Mouse (Mus musculus): ENCODE results near the gene Papln. TPM values are rescaled to one million over a fixed set of nuclear protein-coding genes. Genes with fewer than 3 reads are reported as not detected.

Papln gene
- total and polyA plus RNA-seq, 3 experiments, result 0.04 to 0.07 TPM; not detected in 1

- TF ChIP-seq POLR2AphosphoS2 (IDR thresholded peaks at IDR 0.05; ENCODE audit: low read length) (no peak), USF1 (IDR thresholded peaks at IDR 0.05; ENCODE audit: low read depth, low read length) (no peak), MAX (IDR thresholded peaks at IDR 0.05; ENCODE audit: low read length) (no peak)
These were observed 7.2 kb downstream of the Papln start (continued) for GRCm38 (mm10) chr12:83770418-83771256.

- Histone ChIP-seq H3K79me2 (ENCODE audit: control insufficient read depth, insufficient read depth, low read length, poor library complexity) (no peaks in the 10 kb centered on the region), H3K9ac (ENCODE audit: control insufficient read depth, low read depth, low read length, poor library complexity, severe bottlenecking) (no peak overlapping the region), H3K9me3 (replicated peaks; ENCODE audit: insufficient read depth, low read length) (no peaks in the 10 kb centered on the region), H3K27ac (ENCODE audit: control insufficient read depth, low read depth, low read length) (no peak overlapping the region), H3K27me3 (ENCODE audit: control insufficient read depth in 1 of 2, insufficient read depth in 2 of 2, low read length in 2 of 2) (peaks cover 0 to 4% of the 10 kb centered on the region in 2 experiments; a peak in 3 of 4 replicates), H3K4me3 (ENCODE audit: control insufficient read depth in 1 of 2, insufficient read depth in 1 of 2, low read depth in 2 of 2, low read length in 2 of 2) (no peak overlapping the region), H3K4me1 (ENCODE audit: control insufficient read depth in 1 of 2, insufficient read depth in 2 of 2, low read length in 2 of 2) (no peaks in the 10 kb centered on the region; a peak in 1 of 4 replicates), H3K36me3 (ENCODE audit: control insufficient read depth in 1 of 2, insufficient read depth in 2 of 2, low read length in 2 of 2) (no peaks in the 10 kb centered on the region)
- DNase-seq (ENCODE audit: low read depth, low spot score), result no peak
- TF ChIP-seq CHD1 (IDR thresholded peaks at IDR 0.05; ENCODE audit: low read depth, low read length) (no peak), SMC3 (IDR thresholded peaks at IDR 0.05; ENCODE audit: low read depth, low read length) (no peak), MAZ (IDR thresholded peaks at IDR 0.05; ENCODE audit: low read depth, low read length) (no peak), CHD2 (IDR thresholded peaks at IDR 0.05; ENCODE audit: low read length) (no peak), ELF1 (IDR thresholded peaks at IDR 0.05; ENCODE audit: low read depth, low read length) (no peak), POLR2AphosphoS5 (IDR thresholded peaks at IDR 0.05; ENCODE audit: borderline replicate concordance, low read depth, low read length) (no peak), USF1 (IDR thresholded peaks at IDR 0.05; ENCODE audit: low read depth, low read length) (no peak)
These were observed 12.2 kb downstream of the Papln start for GRCm38 (mm10) chr12:83775621-83776020.

GRCm38 (mm10) chr12:83776766-83777165, 13.3 kb downstream of the Papln start:
- Histone ChIP-seq H3K9ac (ENCODE audit: control insufficient read depth, low read depth, low read length, poor library complexity, severe bottlenecking) (no peak overlapping the region), H3K4me3 (ENCODE audit: control insufficient read depth in 1 of 2, insufficient read depth in 1 of 2, low read depth in 2 of 2, low read length in 2 of 2) (no peak overlapping the region), H3K9me3 (replicated peaks; ENCODE audit: insufficient read depth, low read length) (no peaks in the 10 kb centered on the region), H3K27me3 (ENCODE audit: control insufficient read depth in 1 of 2, insufficient read depth in 2 of 2, low read length in 2 of 2) (peaks cover 0 to 4% of the 10 kb centered on the region in 2 experiments; a peak in 3 of 4 replicates), H3K79me2 (ENCODE audit: control insufficient read depth, insufficient read depth, low read length, poor library complexity) (no peaks in the 10 kb centered on the region), H3K4me1 (ENCODE audit: control insufficient read depth in 1 of 2, insufficient read depth in 2 of 2, low read length in 2 of 2) (no peaks in the 10 kb centered on the region), H3K36me3 (ENCODE audit: control insufficient read depth in 1 of 2, insufficient read depth in 2 of 2, low read length in 2 of 2) (no peaks in the 10 kb centered on the region), H3K27ac (ENCODE audit: control insufficient read depth, low read depth, low read length) (no peak overlapping the region)
- DNase-seq (ENCODE audit: low read depth, low spot score), result no peak
- TF ChIP-seq MYB (IDR thresholded peaks at IDR 0.05; ENCODE audit: low read depth, low read length), result no peak
- TF ChIP-seq UBTF (IDR thresholded peaks at IDR 0.05; ENCODE audit: borderline replicate concordance, insufficient read depth, low read depth, low read length), result no peak
- TF ChIP-seq SMC3 (IDR thresholded peaks at IDR 0.05; ENCODE audit: low read depth, low read length), result no peak
- TF ChIP-seq RAD21 (IDR thresholded peaks at IDR 0.05; ENCODE audit: low read depth, low read length), result no peak
- TF ChIP-seq CHD2 (IDR thresholded peaks at IDR 0.05; ENCODE audit: low read length), result no peak
- TF ChIP-seq NELFE (IDR thresholded peaks at IDR 0.05; ENCODE audit: low read depth, low read length), result no peak

All from MEL (cell line).